Mouse (Mus musculus): ENCODE data around the gene Notch1. TPM values are rescaled to one million over a fixed set of nuclear protein-coding genes. Genes with fewer than 3 reads are reported as not detected.
A peak's percentile ranks its signal among the peaks of the same experiment; 100 is the strongest.

Gene Notch1
- polyA plus RNA-seq, 1 experiment from 2014 or later = 12.1 TPM

DNA sequence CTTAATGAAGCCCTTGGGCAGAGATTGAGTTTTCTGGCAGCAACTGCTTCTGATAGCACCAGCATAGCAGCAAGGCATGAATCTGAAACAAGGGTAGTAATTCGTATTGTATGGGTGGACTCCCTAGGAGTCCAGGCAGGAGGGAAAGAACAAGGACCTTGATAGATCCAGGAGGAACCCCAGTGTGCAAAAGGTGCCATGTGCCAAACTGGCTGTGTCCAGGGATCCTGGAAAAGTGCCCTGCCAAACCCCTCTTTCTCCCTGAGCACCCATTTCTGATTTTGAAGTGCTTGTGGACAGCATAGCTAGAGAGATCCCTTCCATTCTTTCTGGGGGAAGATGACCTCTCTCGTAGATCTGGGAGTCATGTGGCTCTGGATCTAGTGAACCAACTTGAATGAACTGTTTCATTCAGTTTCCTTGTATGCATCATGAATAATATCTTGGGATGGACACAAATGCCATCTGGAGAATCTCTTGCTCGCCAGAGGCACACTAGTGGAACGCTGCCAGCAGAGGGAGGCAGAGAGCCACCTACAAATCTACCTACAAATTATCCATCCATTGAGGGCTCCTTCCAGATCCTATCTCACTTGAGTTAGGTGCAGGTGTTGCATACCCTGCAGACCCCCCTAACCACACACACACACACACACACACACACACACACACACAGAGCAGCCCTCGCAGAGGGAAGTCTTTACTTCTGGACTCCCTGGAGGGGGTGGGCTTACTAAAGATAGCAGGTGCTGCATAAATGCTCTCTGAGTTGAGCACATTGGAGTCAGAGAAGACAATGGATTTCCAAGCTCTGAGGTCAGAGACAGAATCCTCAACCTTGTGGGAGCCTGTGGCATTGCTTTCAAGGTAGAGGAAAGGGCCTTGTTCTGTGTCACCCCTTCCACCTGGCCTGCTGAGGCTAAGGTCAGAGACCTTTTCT lies 67.1 kb downstream of the Notch1 start:
- H3K4me2 ChIP-seq (ENCODE audit: low read length) = no peak overlapping the region
- peak; percentile 83 for DNase-seq (ENCODE audit: low spot score)

DNA sequence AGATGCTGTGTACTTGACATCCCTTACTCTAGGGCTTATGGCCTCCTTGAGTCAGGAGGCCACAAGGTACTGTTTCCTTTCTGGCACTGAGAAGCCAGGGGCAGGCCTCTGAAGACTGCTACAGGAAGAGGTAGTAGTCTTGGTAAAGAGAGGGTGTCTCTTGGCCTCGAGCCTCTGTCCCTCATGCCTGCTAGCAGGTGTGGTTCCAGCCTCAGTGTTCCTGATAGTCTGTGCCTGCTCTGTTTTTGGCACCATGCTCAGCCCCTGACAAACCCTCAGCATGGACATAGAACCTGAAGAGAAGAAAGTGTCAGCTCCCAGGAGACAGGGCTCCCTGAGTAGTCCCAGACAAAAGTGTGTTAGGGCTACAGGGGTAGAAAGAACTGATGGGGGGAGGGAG lies 69.0 kb downstream of the Notch1 start:
- H3K9ac ChIP-seq (ENCODE audit: low read depth, low read length) = no peak overlapping the region
- DNase-seq (ENCODE audit: low spot score) (no peak), ATAC-seq (replicated peaks; ENCODE audit: low FRiP score, low read depth) (no peak)
- WGBS = 71% methylated on average over 1 of the region's 1 CpGs
- no peaks in the 10 kb centered on the region for H3K9me3 ChIP-seq (replicated peaks; ENCODE audit: low read length)
- no peak for TF ChIP-seq CTCF (IDR thresholded peaks at IDR 0.05; ENCODE audit: low read depth)
- peaks cover 18% of the 10 kb centered on the region; the same call in 1 of the 2 replicates for H3K4me1 ChIP-seq (replicated peaks; ENCODE audit: insufficient read depth, low read length)
- no peaks in the 10 kb centered on the region for H3K27me3 ChIP-seq (ENCODE audit: insufficient read depth, low read length)
- no peaks in the 10 kb centered on the region for H3K36me3 ChIP-seq (ENCODE audit: insufficient read depth, low read length)
- H3K4me2 ChIP-seq (ENCODE audit: low read length) = no peak overlapping the region
- no peak overlapping the region for H3K4me3 ChIP-seq (replicated peaks; ENCODE audit: low read depth, low read length)
- H3K27ac ChIP-seq = no peak overlapping the region

More for the DNA sequence above, 67.1 kb downstream of the Notch1 start:
- H3K9ac ChIP-seq (ENCODE audit: low read depth, low read length) = no peak overlapping the region
- 22% methylated on average over 5 of the region's 5 CpGs for WGBS
- no peak for ATAC-seq (replicated peaks; ENCODE audit: low FRiP score, low read depth)
- TF ChIP-seq CTCF (IDR thresholded peaks at IDR 0.05; ENCODE audit: low read depth) = peak; percentile 91
- H3K4me3 ChIP-seq (replicated peaks; ENCODE audit: low read depth, low read length) = no peak overlapping the region
- no peak overlapping the region for H3K27ac ChIP-seq
- no peaks in the 10 kb centered on the region for H3K9me3 ChIP-seq (replicated peaks; ENCODE audit: low read length)
- H3K36me3 ChIP-seq (ENCODE audit: insufficient read depth, low read length) = no peaks in the 10 kb centered on the region
- peaks cover 11% of the 10 kb centered on the region; the same call in 1 of the 2 replicates for H3K4me1 ChIP-seq (replicated peaks; ENCODE audit: insufficient read depth, low read length)
- no peaks in the 10 kb centered on the region for H3K27me3 ChIP-seq (ENCODE audit: insufficient read depth, low read length)

DNA sequence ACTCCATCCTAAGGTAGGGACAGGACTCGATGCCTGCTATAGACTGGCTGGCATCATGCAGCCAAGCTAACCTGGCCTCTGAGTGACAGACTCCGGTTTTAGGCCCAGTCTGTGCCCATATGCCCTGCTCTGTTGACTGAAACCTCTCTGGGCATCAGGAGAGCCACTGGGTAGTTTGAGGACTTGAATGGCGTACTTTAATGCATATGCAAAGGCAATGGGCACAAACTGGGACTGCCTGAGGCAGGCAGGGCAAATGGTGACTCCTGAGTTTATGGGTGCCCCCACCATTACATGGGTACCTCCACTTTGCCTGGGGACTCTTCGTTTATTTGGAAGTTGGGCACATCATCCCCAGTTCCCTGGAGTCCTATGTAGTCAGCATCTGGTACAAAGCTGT lies 69.8 kb downstream of the Notch1 start:
- H3K27ac ChIP-seq = peak overlapping the region; percentile 93
- 74% methylated on average over 4 of the region's 4 CpGs for WGBS
- ATAC-seq (replicated peaks; ENCODE audit: low FRiP score, low read depth) = no peak

DNA sequence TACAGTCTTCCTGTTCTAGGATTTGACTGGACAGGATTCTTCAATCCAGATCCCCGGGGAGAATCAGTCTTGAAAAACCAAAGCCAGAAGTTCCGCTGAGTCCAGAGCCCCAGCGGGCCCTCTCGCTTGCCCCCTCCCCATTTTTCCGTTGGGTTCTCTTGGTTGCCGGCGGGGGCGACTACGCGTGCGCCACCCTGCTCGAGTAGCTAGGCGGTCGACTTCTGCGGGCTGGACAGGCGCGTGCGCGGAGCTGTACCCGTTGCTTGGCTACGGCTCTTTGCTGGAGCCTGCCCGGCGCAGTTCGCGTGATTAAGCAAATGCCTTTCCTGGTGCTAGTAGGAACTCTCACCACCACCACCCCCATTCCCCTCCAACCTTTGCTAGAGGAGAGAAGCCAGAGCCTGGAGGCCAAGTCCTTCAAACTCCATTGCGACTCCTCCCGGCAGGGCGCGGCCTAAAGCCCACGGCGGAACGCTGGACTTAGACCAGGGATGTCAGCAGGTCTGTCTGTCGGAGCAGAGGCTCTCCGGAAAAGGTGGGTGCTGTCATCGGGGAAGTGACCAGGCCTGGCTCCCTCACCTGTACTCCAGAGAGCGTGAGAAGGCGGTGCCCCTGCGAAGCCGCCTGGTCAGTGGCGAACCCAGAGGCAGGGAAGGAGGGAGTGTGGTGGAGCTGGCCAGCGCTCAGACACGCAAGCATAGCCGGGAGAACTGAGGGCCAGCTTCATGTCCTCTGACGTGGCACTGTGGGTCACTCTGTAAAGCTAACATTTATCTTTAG lies 70.6 kb downstream of the Notch1 start:
- peak overlapping the region; percentile 93 for H3K27ac ChIP-seq
- ATAC-seq (replicated peaks; ENCODE audit: low FRiP score, low read depth) = peak; percentile 87
- peaks cover 18% of the 10 kb centered on the region; the same call in 1 of the 2 replicates for H3K4me1 ChIP-seq (replicated peaks; ENCODE audit: insufficient read depth, low read length)
- under 1% methylated on average over 44 of the region's 44 CpGs for WGBS
- peaks cover 9% of the 10 kb centered on the region for H3K36me3 ChIP-seq (ENCODE audit: insufficient read depth, low read length)
- H3K4me3 ChIP-seq (replicated peaks; ENCODE audit: low read depth, low read length) = peak overlapping the region; percentile 68
- no peaks in the 10 kb centered on the region for H3K27me3 ChIP-seq (ENCODE audit: insufficient read depth, low read length)
- no peaks in the 10 kb centered on the region for H3K9me3 ChIP-seq (replicated peaks; ENCODE audit: low read length)
- H3K4me2 ChIP-seq (ENCODE audit: low read length) = peak overlapping the region; percentile 82
- TF ChIP-seq CTCF (IDR thresholded peaks at IDR 0.05; ENCODE audit: low read depth) = peak; percentile 41
- peak overlapping the region; percentile 67 for H3K9ac ChIP-seq (ENCODE audit: low read depth, low read length)
- DNase-seq (ENCODE audit: low spot score) = peak; percentile 97

More for the DNA sequence above, 69.8 kb downstream of the Notch1 start:
- Histone ChIP-seq H3K4me1 (replicated peaks; ENCODE audit: insufficient read depth, low read length) (peaks cover 18% of the 10 kb centered on the region; the same call in 1 of the 2 replicates), H3K36me3 (ENCODE audit: insufficient read depth, low read length) (peaks cover 1% of the 10 kb centered on the region; the same call in 1 of the 2 replicates), H3K27me3 (ENCODE audit: insufficient read depth, low read length) (no peaks in the 10 kb centered on the region), H3K4me2 (ENCODE audit: low read length) (peak overlapping the region; percentile 82), H3K4me3 (replicated peaks; ENCODE audit: low read depth, low read length) (peak overlapping the region; percentile 68; the same call in 1 of the 2 replicates), H3K9ac (ENCODE audit: low read depth, low read length) (peak overlapping the region; percentile 67), H3K9me3 (replicated peaks; ENCODE audit: low read length) (no peaks in the 10 kb centered on the region)
- no peak for TF ChIP-seq CTCF (IDR thresholded peaks at IDR 0.05; ENCODE audit: low read depth)
- no peak for DNase-seq (ENCODE audit: low spot score)

DNA sequence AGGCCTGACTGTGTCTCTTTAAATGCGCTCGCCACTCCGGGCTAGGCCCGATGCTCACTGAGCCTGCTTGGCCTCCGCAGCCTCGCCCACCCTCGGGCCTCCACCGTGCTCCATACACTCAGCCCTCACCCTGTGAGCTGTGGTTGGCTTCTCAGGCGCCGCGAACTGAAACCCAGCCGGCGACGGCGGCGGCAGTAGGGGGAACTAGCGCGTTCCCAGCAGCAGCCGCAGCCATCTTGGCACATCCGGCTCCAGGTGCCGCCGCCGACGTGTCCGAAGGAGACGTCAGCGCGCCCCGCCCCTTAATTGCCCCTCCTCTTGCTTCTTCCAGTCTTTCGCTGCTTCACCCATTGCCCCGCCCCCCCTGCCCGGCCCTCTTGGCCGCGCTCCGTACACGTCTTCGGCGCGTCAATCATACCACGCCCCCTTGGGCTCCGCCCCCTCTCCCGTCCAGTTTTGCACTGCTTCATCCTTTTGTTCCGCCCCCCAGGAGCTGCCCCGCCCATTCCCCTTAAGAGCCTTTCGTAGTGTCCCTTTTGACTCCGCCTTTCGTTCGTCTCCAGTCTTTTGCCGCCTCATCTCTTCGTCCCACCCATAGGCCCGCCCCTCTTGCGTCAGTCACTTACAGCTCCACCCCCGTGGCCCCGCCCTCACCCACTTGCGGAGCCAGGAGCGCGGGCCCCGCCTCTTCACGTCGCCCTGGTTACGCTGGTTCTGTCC lies 71.4 kb downstream of the Notch1 start, which contains the start of gene Sec16a:
Gene Sec16a, minus strand, starts transcription at position 271 of the 720 bp plus-strand sequence.
- 0 out of 2 replicates have a peak, but pooled peaks have one; percentile 8 for TF ChIP-seq CTCF (IDR thresholded peaks at IDR 0.05; ENCODE audit: low read depth)
- peak within 1 kb of the TSS; percentile 68 for H3K4me3 ChIP-seq (replicated peaks; ENCODE audit: low read depth, low read length)
- WGBS = 0% methylated on average over 58 of the region's 61 CpGs
- H3K27ac ChIP-seq = peak within 1 kb of the TSS; percentile 93
- H3K9me3 ChIP-seq (replicated peaks; ENCODE audit: low read length) = no peaks in the 10 kb centered on the region
- H3K27me3 ChIP-seq (ENCODE audit: insufficient read depth, low read length) = no peaks in the 10 kb centered on the region
- DNase-seq (ENCODE audit: low spot score) (peak; percentile 100), ATAC-seq (replicated peaks; ENCODE audit: low FRiP score, low read depth) (peak; percentile 90)
- H3K4me2 ChIP-seq (ENCODE audit: low read length) = peak within 1 kb of the TSS; percentile 82
- H3K4me1 ChIP-seq (replicated peaks; ENCODE audit: insufficient read depth, low read length) = peaks cover 18% of the 10 kb centered on the region; the same call in 1 of the 2 replicates
- H3K9ac ChIP-seq (ENCODE audit: low read depth, low read length) = peak within 1 kb of the TSS; percentile 76
- peaks cover 17% of the 10 kb centered on the region for H3K36me3 ChIP-seq (ENCODE audit: insufficient read depth, low read length)
